Mouse (Mus musculus): ENCODE results near the gene Efcab11. TPM values are rescaled to one million over a fixed set of nuclear protein-coding genes. Genes with fewer than 3 reads are reported as not detected.

Efcab11 gene
- total RNA-seq, 1 experiment from 2014 or later = 6.7 TPM

- no peak for ATAC-seq (replicated peaks; ENCODE audit: insufficient number of reproducible peaks, low FRiP score, low TSS enrichment, poor library complexity, severe bottlenecking)
These were observed 166.1 kb downstream of the Efcab11 start for GRCm38 (mm10) chr12:99718161-99718560.

- no peak for ATAC-seq (replicated peaks; ENCODE audit: insufficient number of reproducible peaks, low FRiP score, low TSS enrichment, poor library complexity, severe bottlenecking)
These were observed 168.1 kb downstream of the Efcab11 start for GRCm38 (mm10) chr12:99716038-99716610.

- no peak for ATAC-seq (replicated peaks; ENCODE audit: insufficient number of reproducible peaks, low FRiP score, low TSS enrichment, poor library complexity, severe bottlenecking)
These were observed 168.9 kb downstream of the Efcab11 start for GRCm38 (mm10) chr12:99715129-99716037.

- ATAC-seq (replicated peaks; ENCODE audit: insufficient number of reproducible peaks, low FRiP score, low TSS enrichment, poor library complexity, severe bottlenecking) = no peak
These were observed 172.0 kb downstream of the Efcab11 start for GRCm38 (mm10) chr12:99712214-99712613.

- ATAC-seq (replicated peaks; ENCODE audit: insufficient number of reproducible peaks, low FRiP score, low TSS enrichment, poor library complexity, severe bottlenecking) = no peak
These were observed 182.0 kb downstream of the Efcab11 start for GRCm38 (mm10) chr12:99702248-99702647.

GRCm38 (mm10) chr12:99700380-99700779, 183.9 kb downstream of the Efcab11 start:
- ATAC-seq (replicated peaks; ENCODE audit: insufficient number of reproducible peaks, low FRiP score, low TSS enrichment, poor library complexity, severe bottlenecking) = no peak

- ATAC-seq (replicated peaks; ENCODE audit: insufficient number of reproducible peaks, low FRiP score, low TSS enrichment, poor library complexity, severe bottlenecking) = no peak
These were observed 184.7 kb downstream of the Efcab11 start for GRCm38 (mm10) chr12:99699379-99700023.

- ATAC-seq (replicated peaks; ENCODE audit: insufficient number of reproducible peaks, low FRiP score, low TSS enrichment, poor library complexity, severe bottlenecking) = no peak
These were observed 190.2 kb downstream of the Efcab11 start for GRCm38 (mm10) chr12:99694066-99694465.

- no peak for ATAC-seq (replicated peaks; ENCODE audit: insufficient number of reproducible peaks, low FRiP score, low TSS enrichment, poor library complexity, severe bottlenecking)
These were observed 197.7 kb downstream of the Efcab11 start for GRCm38 (mm10) chr12:99686418-99686992.

- no peak for ATAC-seq (replicated peaks; ENCODE audit: insufficient number of reproducible peaks, low FRiP score, low TSS enrichment, poor library complexity, severe bottlenecking)
These were observed 198.7 kb downstream of the Efcab11 start for GRCm38 (mm10) chr12:99685451-99686100.

- no peak for ATAC-seq (replicated peaks; ENCODE audit: insufficient number of reproducible peaks, low FRiP score, low TSS enrichment, poor library complexity, severe bottlenecking)
These were observed 202.6 kb downstream of the Efcab11 start for GRCm38 (mm10) chr12:99681681-99682080.

GRCm38 (mm10) chr12:99671866-99672191, 212.4 kb downstream of the Efcab11 start:
- ATAC-seq (replicated peaks; ENCODE audit: insufficient number of reproducible peaks, low FRiP score, low TSS enrichment, poor library complexity, severe bottlenecking) = no peak

GRCm38 (mm10) chr12:99671162-99671865, 212.9 kb downstream of the Efcab11 start:
- ATAC-seq (replicated peaks; ENCODE audit: insufficient number of reproducible peaks, low FRiP score, low TSS enrichment, poor library complexity, severe bottlenecking) = no peak

GRCm38 (mm10) chr12:99670762-99671152, 213.5 kb downstream of the Efcab11 start:
- no peak for ATAC-seq (replicated peaks; ENCODE audit: insufficient number of reproducible peaks, low FRiP score, low TSS enrichment, poor library complexity, severe bottlenecking)

- ATAC-seq (replicated peaks; ENCODE audit: insufficient number of reproducible peaks, low FRiP score, low TSS enrichment, poor library complexity, severe bottlenecking) = no peak
These were observed 214.1 kb downstream of the Efcab11 start for GRCm38 (mm10) chr12:99669976-99670761.

GRCm38 (mm10) chr12:99654991-99655880, 229.0 kb downstream of the Efcab11 start:
- ATAC-seq (replicated peaks; ENCODE audit: insufficient number of reproducible peaks, low FRiP score, low TSS enrichment, poor library complexity, severe bottlenecking) = no peak

GRCm38 (mm10) chr12:99652459-99652858, 231.8 kb downstream of the Efcab11 start:
- ATAC-seq (replicated peaks; ENCODE audit: insufficient number of reproducible peaks, low FRiP score, low TSS enrichment, poor library complexity, severe bottlenecking) = no peak
